Mouse (Mus musculus): Measurements from ENCODE around the gene Zzef1.

The Zzef1 gene

DNA sequence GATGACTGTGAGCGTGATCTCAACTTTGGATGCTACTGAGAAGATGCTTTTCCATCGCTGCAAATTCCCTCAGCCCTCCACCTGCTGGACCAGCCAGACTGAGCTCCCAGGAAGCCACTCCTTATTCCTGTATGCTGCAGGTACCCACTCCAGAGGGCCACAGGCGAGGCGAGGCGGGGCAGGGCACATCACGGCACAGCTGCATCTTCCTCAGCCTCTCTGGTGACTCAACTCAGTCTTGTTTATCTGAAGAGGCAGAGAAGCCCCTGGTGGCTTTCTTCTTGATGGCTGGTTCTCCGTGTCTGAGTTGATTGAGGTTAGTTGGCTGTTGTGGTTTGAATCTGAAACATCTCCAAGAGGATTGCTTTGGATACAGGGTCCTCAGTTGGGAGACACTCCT, 152.2 kb downstream of the Zzef1 start:
- H3K36me3 ChIP-seq (ENCODE audit: insufficient read depth, low read length) = no peaks in the 10 kb centered on the region
- 0 out of 2 replicates have a peak overlapping the region, but pooled peaks have one; percentile 23 for H3K4me3 ChIP-seq (replicated peaks; ENCODE audit: low read length)
- H3K9me3 ChIP-seq (ENCODE audit: low read length) = peaks cover 8% of the 10 kb centered on the region; the same call in 1 of the 2 replicates
- TF ChIP-seq CTCF (conservative IDR thresholded peaks at IDR 0.05; ENCODE audit: low read length) (no peak), POU5F1 (IDR thresholded peaks at IDR 0.05; ENCODE audit: borderline replicate concordance, low read length) (no peak), NANOG (IDR thresholded peaks at IDR 0.05; ENCODE audit: borderline replicate concordance, low read length) (no peak)
- peaks cover 58% of the 10 kb centered on the region for H3K4me1 ChIP-seq (replicated peaks; ENCODE audit: low read depth, low read length)
- peaks cover 16% of the 10 kb centered on the region; the same call in 1 of the 2 replicates for H3K27me3 ChIP-seq (ENCODE audit: insufficient read depth, low read length)

DNA sequence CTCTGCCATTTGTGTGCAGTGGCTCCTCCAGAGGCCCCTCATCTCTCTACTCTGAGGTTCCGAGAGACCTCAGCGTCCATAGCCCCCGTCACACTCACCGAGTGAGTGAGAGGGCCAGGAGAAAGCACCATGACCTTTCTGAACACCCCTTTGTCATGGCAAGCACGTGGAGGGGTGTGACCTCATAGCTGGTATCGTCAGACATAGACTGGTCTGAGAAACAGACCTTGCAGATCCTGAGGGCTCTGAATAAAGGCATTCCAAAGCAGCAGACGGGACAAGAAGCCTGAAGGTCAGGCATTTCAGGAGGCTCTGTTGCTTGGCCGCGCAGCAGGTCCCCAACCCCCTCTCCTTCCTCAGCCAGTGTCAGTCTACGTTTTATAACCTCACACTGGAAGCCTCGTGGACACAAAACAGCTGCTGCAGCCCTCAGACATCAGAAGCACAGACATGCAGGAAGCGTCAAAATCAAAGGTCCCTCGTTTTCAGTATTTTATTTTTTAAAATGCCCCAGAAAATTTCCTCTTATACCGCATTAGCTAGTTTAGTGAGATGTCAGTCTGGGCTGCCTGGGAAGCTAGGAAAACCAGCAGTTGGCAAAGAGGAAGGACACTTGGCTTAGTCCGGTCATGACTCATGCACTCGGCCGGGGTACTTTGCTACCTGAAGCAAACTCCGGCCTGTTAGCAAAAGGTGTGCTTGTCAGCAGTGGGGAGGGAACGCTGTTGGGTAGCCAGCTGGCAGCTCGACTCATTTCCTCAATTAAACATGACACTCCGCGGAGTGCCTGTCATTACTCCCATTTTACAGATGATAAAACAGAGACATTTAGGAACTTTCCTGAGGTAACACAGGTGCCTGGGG, 155.3 kb downstream of the Zzef1 start:
- peaks cover 81% of the 10 kb centered on the region for H3K4me1 ChIP-seq (replicated peaks; ENCODE audit: low read depth, low read length)
- TF ChIP-seq NANOG (IDR thresholded peaks at IDR 0.05; ENCODE audit: borderline replicate concordance, low read length) (no peak), CTCF (conservative IDR thresholded peaks at IDR 0.05; ENCODE audit: low read length) (no peak), POU5F1 (IDR thresholded peaks at IDR 0.05; ENCODE audit: borderline replicate concordance, low read length) (no peak)
- peaks cover 8% of the 10 kb centered on the region; the same call in 1 of the 2 replicates for H3K9me3 ChIP-seq (ENCODE audit: low read length)

DNA sequence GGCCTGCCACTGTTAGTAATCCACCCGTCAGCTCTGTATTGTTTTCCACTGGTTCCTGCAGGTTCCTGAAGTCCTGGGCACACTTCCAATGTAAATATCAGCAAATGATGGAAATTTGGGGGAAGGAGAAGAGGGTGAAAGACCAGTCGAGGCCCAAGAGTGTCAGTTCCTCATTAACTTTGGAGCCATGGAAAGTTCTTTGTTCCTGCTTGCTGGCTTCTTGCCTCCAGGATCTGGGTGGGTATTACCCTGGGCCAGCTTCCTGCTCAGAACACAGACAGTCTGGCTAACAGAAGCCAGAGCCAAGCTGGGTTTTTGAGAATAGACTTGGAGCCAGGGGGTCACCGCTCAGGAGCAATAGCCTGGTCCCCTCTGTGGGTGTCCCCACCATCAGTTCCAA, 156.2 kb downstream of the Zzef1 start:
- Histone ChIP-seq H3K9me3 (ENCODE audit: low read length) (peaks cover 8% of the 10 kb centered on the region; the same call in 1 of the 2 replicates), H3K4me3 (replicated peaks; ENCODE audit: low read length) (no peak overlapping the region), H3K27me3 (ENCODE audit: insufficient read depth, low read length) (peaks cover 16% of the 10 kb centered on the region), H3K36me3 (ENCODE audit: insufficient read depth, low read length) (no peaks in the 10 kb centered on the region), H3K4me1 (replicated peaks; ENCODE audit: low read depth, low read length) (peaks cover 81% of the 10 kb centered on the region)
- no peak for TF ChIP-seq POU5F1 (IDR thresholded peaks at IDR 0.05; ENCODE audit: borderline replicate concordance, low read length)
- no peak for TF ChIP-seq NANOG (IDR thresholded peaks at IDR 0.05; ENCODE audit: borderline replicate concordance, low read length)
- TF ChIP-seq CTCF (conservative IDR thresholded peaks at IDR 0.05; ENCODE audit: low read length) = no peak

More for the DNA sequence above, 155.3 kb downstream of the Zzef1 start:
- Histone ChIP-seq H3K27me3 (ENCODE audit: insufficient read depth, low read length) (peaks cover 20% of the 10 kb centered on the region), H3K36me3 (ENCODE audit: insufficient read depth, low read length) (no peaks in the 10 kb centered on the region), H3K4me3 (replicated peaks; ENCODE audit: low read length) (peak overlapping the region; percentile 26; the same call in 1 of the 2 replicates)

DNA sequence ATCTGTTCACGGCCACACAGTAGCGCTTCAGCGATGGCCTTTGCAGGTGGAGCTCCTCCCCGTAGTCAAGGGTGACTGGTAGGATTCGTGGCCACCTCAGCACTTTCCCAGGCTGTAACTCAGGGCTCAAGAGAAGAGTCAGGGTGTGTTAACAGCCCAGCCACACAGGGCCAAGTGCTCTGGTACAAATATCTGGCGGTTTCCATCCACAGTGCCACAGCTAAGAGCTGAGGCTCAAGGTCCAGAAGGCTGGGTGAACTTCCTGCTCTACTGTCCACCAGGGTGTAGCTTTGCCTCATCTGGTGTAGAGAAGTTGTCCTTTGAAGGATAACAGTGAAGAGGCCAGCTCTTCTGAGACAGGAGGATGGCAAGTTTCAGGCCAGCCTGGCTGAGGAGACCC, 156.7 kb downstream of the Zzef1 start:
- TF ChIP-seq POU5F1 (IDR thresholded peaks at IDR 0.05; ENCODE audit: borderline replicate concordance, low read length) (no peak), NANOG (IDR thresholded peaks at IDR 0.05; ENCODE audit: borderline replicate concordance, low read length) (no peak), CTCF (conservative IDR thresholded peaks at IDR 0.05; ENCODE audit: low read length) (no peak)
- no peak overlapping the region for H3K4me3 ChIP-seq (replicated peaks; ENCODE audit: low read length)
- H3K9me3 ChIP-seq (ENCODE audit: low read length) = peaks cover 8% of the 10 kb centered on the region; the same call in 1 of the 2 replicates
- H3K36me3 ChIP-seq (ENCODE audit: insufficient read depth, low read length) = no peaks in the 10 kb centered on the region
- H3K4me1 ChIP-seq (replicated peaks; ENCODE audit: low read depth, low read length) = peaks cover 81% of the 10 kb centered on the region
- peaks cover 16% of the 10 kb centered on the region for H3K27me3 ChIP-seq (ENCODE audit: insufficient read depth, low read length)

DNA sequence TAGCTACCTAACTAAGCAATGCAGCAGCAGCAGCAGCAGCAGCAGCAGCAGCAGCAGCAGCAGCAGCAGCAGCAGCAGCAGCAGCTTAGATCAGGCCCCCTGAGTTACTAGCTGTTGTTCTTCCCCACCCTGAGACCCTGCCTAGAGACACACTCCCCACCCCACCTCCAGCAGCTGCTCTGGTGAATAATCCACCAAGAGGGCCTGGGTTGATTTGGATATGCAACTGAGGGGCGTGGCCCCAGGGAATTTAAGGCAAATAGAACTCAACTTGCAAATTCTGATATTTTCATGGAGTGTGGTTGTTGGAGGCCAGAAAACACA, 157.1 kb downstream of the Zzef1 start:
- no peaks in the 10 kb centered on the region for H3K36me3 ChIP-seq (ENCODE audit: insufficient read depth, low read length)
- peaks cover 8% of the 10 kb centered on the region; the same call in 1 of the 2 replicates for H3K9me3 ChIP-seq (ENCODE audit: low read length)
- peaks cover 15% of the 10 kb centered on the region for H3K27me3 ChIP-seq (ENCODE audit: insufficient read depth, low read length)
- peaks cover 79% of the 10 kb centered on the region for H3K4me1 ChIP-seq (replicated peaks; ENCODE audit: low read depth, low read length)
- 0 out of 2 replicates have a peak overlapping the region, but pooled peaks have one; percentile 29 for H3K4me3 ChIP-seq (replicated peaks; ENCODE audit: low read length)
- TF ChIP-seq CTCF (conservative IDR thresholded peaks at IDR 0.05; ENCODE audit: low read length) (no peak), POU5F1 (IDR thresholded peaks at IDR 0.05; ENCODE audit: borderline replicate concordance, low read length) (no peak), NANOG (IDR thresholded peaks at IDR 0.05; ENCODE audit: borderline replicate concordance, low read length) (no peak)

DNA sequence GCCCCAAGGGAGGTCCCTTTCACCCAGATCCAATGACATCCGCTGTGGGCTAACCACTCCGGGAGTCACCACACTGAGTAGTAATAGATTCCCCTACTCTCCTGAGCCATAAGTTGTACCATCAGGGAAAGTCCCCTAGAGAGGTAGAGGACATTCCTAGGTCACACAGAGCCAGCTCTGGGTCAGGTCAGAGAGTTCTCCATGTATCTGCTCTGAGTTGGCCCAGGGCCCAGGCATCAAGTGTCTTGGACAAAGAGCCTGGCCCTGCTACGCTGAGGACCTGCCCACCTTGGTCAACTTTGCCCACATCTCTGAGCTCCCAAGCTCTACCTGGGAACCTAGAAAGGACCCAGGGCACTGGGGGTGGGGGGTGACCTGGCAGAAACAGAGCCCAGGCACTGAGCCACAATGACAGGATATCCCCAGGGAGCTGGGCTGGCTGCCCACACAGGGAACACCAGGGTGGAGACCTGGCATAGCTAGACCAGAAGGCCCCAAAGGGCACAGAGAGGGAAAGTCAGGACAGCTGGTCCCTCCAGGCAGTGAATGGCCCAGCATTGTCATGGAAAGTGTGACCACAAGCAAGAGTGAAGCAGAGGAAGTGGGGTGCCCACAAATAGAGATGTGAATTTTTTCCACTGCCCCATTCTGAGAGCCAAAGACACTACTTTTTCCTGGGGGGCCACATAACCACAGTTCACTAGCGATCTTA, 157.6 kb downstream of the Zzef1 start:
- no peaks in the 10 kb centered on the region for H3K36me3 ChIP-seq (ENCODE audit: insufficient read depth, low read length)
- TF ChIP-seq NANOG (IDR thresholded peaks at IDR 0.05; ENCODE audit: borderline replicate concordance, low read length) (no peak), POU5F1 (IDR thresholded peaks at IDR 0.05; ENCODE audit: borderline replicate concordance, low read length) (no peak), CTCF (conservative IDR thresholded peaks at IDR 0.05; ENCODE audit: low read length) (no peak)
- H3K27me3 ChIP-seq (ENCODE audit: insufficient read depth, low read length) = peaks cover 10% of the 10 kb centered on the region
- H3K4me1 ChIP-seq (replicated peaks; ENCODE audit: low read depth, low read length) = peaks cover 76% of the 10 kb centered on the region
- peaks cover 8% of the 10 kb centered on the region; the same call in 1 of the 2 replicates for H3K9me3 ChIP-seq (ENCODE audit: low read length)
- H3K4me3 ChIP-seq (replicated peaks; ENCODE audit: low read length) = 0 out of 2 replicates have a peak overlapping the region, but pooled peaks have one; percentile 29

DNA sequence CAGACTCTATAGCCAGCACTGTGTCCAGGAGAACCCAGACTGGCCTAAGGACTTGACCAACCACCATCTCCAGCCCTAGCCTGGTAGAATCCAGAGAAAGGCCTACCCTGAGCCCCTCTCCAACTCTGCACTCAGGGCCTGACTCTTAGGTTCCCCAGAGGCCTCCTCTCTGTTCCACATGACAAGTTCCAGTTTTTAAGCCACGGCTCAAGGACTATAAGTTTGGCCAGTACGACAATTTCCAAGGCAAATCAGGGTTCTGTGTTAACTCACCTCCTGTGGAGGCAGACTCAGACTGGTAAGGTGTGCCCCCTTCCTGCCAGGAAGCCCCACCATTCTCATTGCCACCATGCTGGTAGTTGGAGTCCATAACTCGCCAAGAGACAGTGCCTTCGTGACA, 158.2 kb downstream of the Zzef1 start:
- Histone ChIP-seq H3K9me3 (ENCODE audit: low read length) (peaks cover 8% of the 10 kb centered on the region; the same call in 1 of the 2 replicates), H3K4me3 (replicated peaks; ENCODE audit: low read length) (peak overlapping the region; percentile 29; the same call in 1 of the 2 replicates), H3K36me3 (ENCODE audit: insufficient read depth, low read length) (no peaks in the 10 kb centered on the region), H3K4me1 (replicated peaks; ENCODE audit: low read depth, low read length) (peaks cover 82% of the 10 kb centered on the region), H3K27me3 (ENCODE audit: insufficient read depth, low read length) (peaks cover 15% of the 10 kb centered on the region)
- TF ChIP-seq NANOG (IDR thresholded peaks at IDR 0.05; ENCODE audit: borderline replicate concordance, low read length) = no peak
- TF ChIP-seq POU5F1 (IDR thresholded peaks at IDR 0.05; ENCODE audit: borderline replicate concordance, low read length) = no peak
- TF ChIP-seq CTCF (conservative IDR thresholded peaks at IDR 0.05; ENCODE audit: low read length) = no peak

DNA sequence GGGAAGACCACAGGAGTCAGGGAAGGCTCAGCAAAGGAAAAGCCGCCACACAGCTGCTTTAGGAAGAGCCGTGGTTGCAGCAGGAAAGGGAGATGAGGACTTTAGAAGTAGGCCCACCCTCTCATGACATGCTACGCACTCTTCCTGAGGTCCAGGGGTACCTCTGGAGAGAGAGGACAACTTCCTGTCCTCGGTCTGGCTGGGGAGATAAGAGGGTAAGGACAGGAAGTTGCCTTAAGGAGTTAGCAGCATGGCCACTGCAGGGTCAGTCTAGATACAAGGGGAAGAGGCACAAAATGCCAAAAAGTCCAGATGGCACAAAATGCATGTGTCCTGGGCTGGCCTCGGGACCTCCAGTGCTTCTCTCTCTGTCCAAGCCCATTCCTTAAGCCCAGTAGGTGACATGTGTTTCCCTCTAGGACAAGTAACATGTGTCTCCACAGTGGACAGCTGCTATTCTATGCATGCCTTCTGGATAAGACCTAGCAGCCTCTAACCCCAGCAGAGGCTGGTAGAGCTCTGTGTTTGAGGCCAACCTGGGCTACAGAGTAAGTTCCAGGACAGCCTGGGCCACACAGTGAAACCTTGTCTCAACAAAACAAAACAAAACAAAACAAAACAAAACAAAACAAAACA, 159.4 kb downstream of the Zzef1 start:
- peaks cover 91% of the 10 kb centered on the region for H3K4me1 ChIP-seq (replicated peaks; ENCODE audit: low read depth, low read length)
- H3K27me3 ChIP-seq (ENCODE audit: insufficient read depth, low read length) = peaks cover 27% of the 10 kb centered on the region
- TF ChIP-seq NANOG (IDR thresholded peaks at IDR 0.05; ENCODE audit: borderline replicate concordance, low read length) (no peak), POU5F1 (IDR thresholded peaks at IDR 0.05; ENCODE audit: borderline replicate concordance, low read length) (no peak), CTCF (conservative IDR thresholded peaks at IDR 0.05; ENCODE audit: low read length) (no peak)
- H3K9me3 ChIP-seq (ENCODE audit: low read length) = no peaks in the 10 kb centered on the region
- no peaks in the 10 kb centered on the region for H3K36me3 ChIP-seq (ENCODE audit: insufficient read depth, low read length)
- H3K4me3 ChIP-seq (replicated peaks; ENCODE audit: low read length) = no peak overlapping the region

Data from E14TG2a.4 (cell line).